In the genomic region with DNA sequence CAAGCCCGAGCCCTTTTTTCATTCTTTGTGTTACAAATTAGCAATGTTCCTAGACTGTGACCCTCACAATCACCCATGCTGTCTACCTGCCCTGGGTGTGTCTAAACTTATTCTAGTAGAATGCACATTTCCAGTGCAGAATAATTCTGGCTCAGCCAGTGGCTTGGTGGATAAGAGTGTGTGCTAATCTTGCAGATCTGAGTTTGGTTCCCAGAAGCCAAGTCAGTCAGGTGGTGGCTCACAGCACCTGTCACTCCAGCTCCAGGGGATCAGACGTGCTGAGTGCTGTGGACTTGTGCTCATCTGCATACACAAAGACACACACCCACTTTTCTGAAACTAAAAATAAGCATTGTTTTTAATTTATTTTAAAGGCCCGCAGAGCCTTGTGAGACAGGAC, we compare ENCODE assay signal across 10 mouse cellular contexts.
"Had no signal": no experiment of that assay in that cellular context is flagged by ENCODE, and none has a peak within 500 bp of the region (broad histone marks: within the 10 kb centered on the region; RNA-seq: fewer than 3 reads in every experiment).

No protein-coding gene starts in this region.

- H3K27ac ChIP-seq: left cerebral cortex, adult 2 months; limb, embryonic 10.5 days; liver, embryonic 12.5 days; midbrain, embryonic 15.5 days; neural tube, embryonic 13.5 days had no signal

- H3K4me3 ChIP-seq: left cerebral cortex, adult 2 months; limb, embryonic 10.5 days; liver, embryonic 12.5 days; midbrain, embryonic 15.5 days; neural tube, embryonic 13.5 days had no signal

- DNase-seq: kidney, adult 8-10 months; kidney, postnatal 25 days; liver, postnatal 0 days; right cerebral cortex, postnatal 14 days; thymus, postnatal 4 days had no signal
